Mouse (Mus musculus): ENCODE results near the gene Insrr. TPM values are rescaled to one million over a fixed set of nuclear protein-coding genes. Genes with fewer than 3 reads are reported as not detected.
A peak's percentile ranks its signal among the peaks of the same experiment; 100 is the strongest.
"Not testable (repeated sequence)": the region's sequence is repeated elsewhere in the genome, so short reads cannot be mapped to it uniquely, and the experiment has no call there.

Insrr gene
- polyA plus RNA-seq, 1 experiment from 2014 or later = 0.50 TPM

- Histone ChIP-seq H3K4me2 (ENCODE audit: low read depth, low read length) (no peak overlapping the region), H3K36me3 (ENCODE audit: control insufficient read depth, insufficient read depth, low read length) (no peaks in the 10 kb centered on the region), H3K9ac (ENCODE audit: low read length) (no peak overlapping the region), H3K4me1 (ENCODE audit: control insufficient read depth, insufficient read depth, low read length) (peaks cover 7% of the 10 kb centered on the region), H3K4me3 (replicated peaks; ENCODE audit: low read length) (no peak overlapping the region), H3K27me3 (ENCODE audit: control insufficient read depth, insufficient read depth, low read length) (peaks cover 39% of the 10 kb centered on the region), H3K27ac (ENCODE audit: low read length) (no peak overlapping the region), H3K9me3 (replicated peaks; ENCODE audit: control insufficient read depth, low read length) (no peaks in the 10 kb centered on the region)
- no peak for ATAC-seq (ENCODE audit: insufficient read depth, low FRiP score)
- 70% methylated on average over 8 of the region's 8 CpGs for WGBS
These were observed 14.5 kb downstream of the Insrr start for GRCm38 (mm10) chr3:87811297-87811696.

GRCm38 (mm10) chr3:87812413-87812812 lies 15.7 kb downstream of the Insrr start:
- no peaks in the 10 kb centered on the region for H3K36me3 ChIP-seq (ENCODE audit: control insufficient read depth, insufficient read depth, low read length)
- WGBS = 76% methylated on average over 4 of the region's 4 CpGs
- peaks cover 39% of the 10 kb centered on the region for H3K27me3 ChIP-seq (ENCODE audit: control insufficient read depth, insufficient read depth, low read length)
- no peak overlapping the region for H3K4me2 ChIP-seq (ENCODE audit: low read depth, low read length)
- no peaks in the 10 kb centered on the region for H3K9me3 ChIP-seq (replicated peaks; ENCODE audit: control insufficient read depth, low read length)
- ATAC-seq (ENCODE audit: insufficient read depth, low FRiP score) = no peak
- no peak overlapping the region for H3K27ac ChIP-seq (ENCODE audit: low read length)
- H3K4me3 ChIP-seq (replicated peaks; ENCODE audit: low read length) = no peak overlapping the region
- H3K9ac ChIP-seq (ENCODE audit: low read length) = no peak overlapping the region
- H3K4me1 ChIP-seq (ENCODE audit: control insufficient read depth, insufficient read depth, low read length) = peaks cover 7% of the 10 kb centered on the region

- Histone ChIP-seq H3K36me3 (ENCODE audit: control insufficient read depth, insufficient read depth, low read length) (no peaks in the 10 kb centered on the region), H3K9ac (ENCODE audit: low read length) (no peak overlapping the region), H3K27ac (ENCODE audit: low read length) (no peak overlapping the region), H3K4me2 (ENCODE audit: low read depth, low read length) (no peak overlapping the region), H3K4me1 (ENCODE audit: control insufficient read depth, insufficient read depth, low read length) (peaks cover 7% of the 10 kb centered on the region), H3K4me3 (replicated peaks; ENCODE audit: low read length) (no peak overlapping the region), H3K27me3 (ENCODE audit: control insufficient read depth, insufficient read depth, low read length) (peaks cover 39% of the 10 kb centered on the region), H3K9me3 (replicated peaks; ENCODE audit: control insufficient read depth, low read length) (no peaks in the 10 kb centered on the region)
- WGBS = 48% methylated on average over 10 of the region's 10 CpGs
- ATAC-seq (ENCODE audit: insufficient read depth, low FRiP score) = no peak
These were observed 16.1 kb downstream of the Insrr start for GRCm38 (mm10) chr3:87812873-87813272.

GRCm38 (mm10) chr3:87816166-87816565 lies 19.4 kb downstream of the Insrr start:
- Histone ChIP-seq H3K9ac (ENCODE audit: low read length) (no peak overlapping the region), H3K9me3 (replicated peaks; ENCODE audit: control insufficient read depth, low read length) (no peaks in the 10 kb centered on the region), H3K27ac (ENCODE audit: low read length) (no peak overlapping the region), H3K36me3 (ENCODE audit: control insufficient read depth, insufficient read depth, low read length) (no peaks in the 10 kb centered on the region), H3K27me3 (ENCODE audit: control insufficient read depth, insufficient read depth, low read length) (peaks cover 7% of the 10 kb centered on the region; the same call in 1 of the 2 replicates), H3K4me2 (ENCODE audit: low read depth, low read length) (no peak overlapping the region), H3K4me3 (replicated peaks; ENCODE audit: low read length) (no peak overlapping the region), H3K4me1 (ENCODE audit: control insufficient read depth, insufficient read depth, low read length) (no peaks in the 10 kb centered on the region)
- no peak for ATAC-seq (ENCODE audit: insufficient read depth, low FRiP score)
- 56% methylated on average over 6 of the region's 6 CpGs for WGBS

GRCm38 (mm10) chr3:87816646-87817093 lies 19.9 kb downstream of the Insrr start:
- ATAC-seq (ENCODE audit: insufficient read depth, low FRiP score) = peak; percentile 44; the same call in 1 of the 2 replicates
- Histone ChIP-seq H3K27ac (ENCODE audit: low read length) (no peak overlapping the region), H3K36me3 (ENCODE audit: control insufficient read depth, insufficient read depth, low read length) (no peaks in the 10 kb centered on the region), H3K9ac (ENCODE audit: low read length) (0 out of 2 replicates have a peak overlapping the region, but pooled peaks have one; percentile 32), H3K4me2 (ENCODE audit: low read depth, low read length) (no peak overlapping the region), H3K4me1 (ENCODE audit: control insufficient read depth, insufficient read depth, low read length) (no peaks in the 10 kb centered on the region), H3K9me3 (replicated peaks; ENCODE audit: control insufficient read depth, low read length) (no peaks in the 10 kb centered on the region), H3K27me3 (ENCODE audit: control insufficient read depth, insufficient read depth, low read length) (peaks cover 2% of the 10 kb centered on the region; the same call in 1 of the 2 replicates), H3K4me3 (replicated peaks; ENCODE audit: low read length) (no peak overlapping the region)
- 8% methylated on average over 12 of the region's 12 CpGs for WGBS

GRCm38 (mm10) chr3:87818226-87818625 lies 21.5 kb downstream of the Insrr start:
- H3K27me3 ChIP-seq (ENCODE audit: control insufficient read depth, insufficient read depth, low read length) = no peaks in the 10 kb centered on the region; the same call in 1 of the 2 replicates
- ATAC-seq (ENCODE audit: insufficient read depth, low FRiP score) = no peak
- no peak overlapping the region for H3K27ac ChIP-seq (ENCODE audit: low read length)
- H3K4me1 ChIP-seq (ENCODE audit: control insufficient read depth, insufficient read depth, low read length) = no peaks in the 10 kb centered on the region
- H3K9ac ChIP-seq (ENCODE audit: low read length) = no peak overlapping the region
- no peaks in the 10 kb centered on the region for H3K36me3 ChIP-seq (ENCODE audit: control insufficient read depth, insufficient read depth, low read length)
- no peaks in the 10 kb centered on the region for H3K9me3 ChIP-seq (replicated peaks; ENCODE audit: control insufficient read depth, low read length)
- no peak overlapping the region for H3K4me2 ChIP-seq (ENCODE audit: low read depth, low read length)
- 63% methylated on average over 12 of the region's 12 CpGs for WGBS
- no peak overlapping the region for H3K4me3 ChIP-seq (replicated peaks; ENCODE audit: low read length)

- not testable (repeated sequence) for H3K36me3 ChIP-seq (ENCODE audit: control insufficient read depth, insufficient read depth, low read length); H3K27me3 ChIP-seq (ENCODE audit: control insufficient read depth, insufficient read depth, low read length); ATAC-seq (ENCODE audit: insufficient read depth, low FRiP score); H3K27ac ChIP-seq (ENCODE audit: low read length); H3K9ac ChIP-seq (ENCODE audit: low read length); H3K4me3 ChIP-seq (replicated peaks; ENCODE audit: low read length); H3K4me1 ChIP-seq (ENCODE audit: control insufficient read depth, insufficient read depth, low read length); H3K9me3 ChIP-seq (replicated peaks; ENCODE audit: control insufficient read depth, low read length); H3K4me2 ChIP-seq (ENCODE audit: low read depth, low read length)
- 86% methylated on average over 1 of the region's 1 CpGs for WGBS
These were observed 27.5 kb downstream of the Insrr start, which contains the start of gene Pear1 for GRCm38 (mm10) chr3:87824206-87824605. Pear1 (minus strand) TSS chr3:87824306.

GRCm38 (mm10) chr3:87828435-87828834 lies 31.7 kb downstream of the Insrr start:
- H3K36me3 ChIP-seq (ENCODE audit: control insufficient read depth, insufficient read depth, low read length) = no peaks in the 10 kb centered on the region
- 43% methylated on average over 4 of the region's 4 CpGs for WGBS
- H3K27me3 ChIP-seq (ENCODE audit: control insufficient read depth, insufficient read depth, low read length) = no peaks in the 10 kb centered on the region
- no peak overlapping the region for H3K4me3 ChIP-seq (replicated peaks; ENCODE audit: low read length)
- no peak overlapping the region for H3K4me2 ChIP-seq (ENCODE audit: low read depth, low read length)
- ATAC-seq (ENCODE audit: insufficient read depth, low FRiP score) = no peak
- no peak overlapping the region for H3K9ac ChIP-seq (ENCODE audit: low read length)
- H3K4me1 ChIP-seq (ENCODE audit: control insufficient read depth, insufficient read depth, low read length) = no peaks in the 10 kb centered on the region
- H3K27ac ChIP-seq (ENCODE audit: low read length) = no peak overlapping the region
- H3K9me3 ChIP-seq (replicated peaks; ENCODE audit: control insufficient read depth, low read length) = no peaks in the 10 kb centered on the region

- WGBS = 43% methylated on average over 10 of the region's 10 CpGs
- H3K4me3 ChIP-seq (replicated peaks; ENCODE audit: low read length) = no peak overlapping the region
- no peaks in the 10 kb centered on the region for H3K36me3 ChIP-seq (ENCODE audit: control insufficient read depth, insufficient read depth, low read length)
- no peaks in the 10 kb centered on the region for H3K27me3 ChIP-seq (ENCODE audit: control insufficient read depth, insufficient read depth, low read length)
- no peak overlapping the region for H3K4me2 ChIP-seq (ENCODE audit: low read depth, low read length)
- ATAC-seq (ENCODE audit: insufficient read depth, low FRiP score) = no peak
- no peaks in the 10 kb centered on the region for H3K9me3 ChIP-seq (replicated peaks; ENCODE audit: control insufficient read depth, low read length)
- no peak overlapping the region for H3K9ac ChIP-seq (ENCODE audit: low read length)
- H3K4me1 ChIP-seq (ENCODE audit: control insufficient read depth, insufficient read depth, low read length) = no peaks in the 10 kb centered on the region
- H3K27ac ChIP-seq (ENCODE audit: low read length) = no peak overlapping the region
These were observed 32.3 kb downstream of the Insrr start for GRCm38 (mm10) chr3:87829025-87829424.
